Mouse (Mus musculus): ENCODE results near the gene Pias3. TPM values are rescaled to one million over a fixed set of nuclear protein-coding genes. Genes with fewer than 3 reads are reported as not detected.
"Not testable (repeated sequence)": the region's sequence is repeated elsewhere in the genome, so short reads cannot be mapped to it uniquely, and the experiment has no call there.

Pias3 gene
- polyA plus RNA-seq, 1 experiment from 2014 or later, result 33.9 TPM

- Histone ChIP-seq H3K27me3 (no peaks in the 10 kb centered on the region), H3K9ac (replicated peaks) (no peak overlapping the region), H3K9me3 (no peaks in the 10 kb centered on the region), H3K4me1 (replicated peaks) (0 out of 2 replicates have a peak, but pooled peaks cover 4% of the 10 kb centered on the region), H3K27ac (no peak overlapping the region), H3K36me3 (no peaks in the 10 kb centered on the region), H3K4me3 (replicated peaks) (no peak overlapping the region), H3K4me2 (replicated peaks) (no peak overlapping the region)
- 63% methylated on average over 1 of the region's 1 CpGs for WGBS
- no peak for ATAC-seq
Observed at GRCm38 (mm10) chr3:96737013-96737740, 41.0 kb downstream of the Pias3 start.

- no peak overlapping the region for H3K27ac ChIP-seq
- no peak overlapping the region for H3K4me3 ChIP-seq (replicated peaks)
- 91% methylated on average over 1 of the region's 1 CpGs for WGBS
- no peaks in the 10 kb centered on the region for H3K36me3 ChIP-seq
- no peak overlapping the region for H3K9ac ChIP-seq (replicated peaks)
- no peak for ATAC-seq
- 0 out of 2 replicates have a peak, but pooled peaks cover 4% of the 10 kb centered on the region for H3K4me1 ChIP-seq (replicated peaks)
- H3K27me3 ChIP-seq, result no peaks in the 10 kb centered on the region
- no peaks in the 10 kb centered on the region for H3K9me3 ChIP-seq
- no peak overlapping the region for H3K4me2 ChIP-seq (replicated peaks)
Observed at GRCm38 (mm10) chr3:96737995-96738394, 41.8 kb downstream of the Pias3 start.

GRCm38 (mm10) chr3:96740279-96740678, 44.1 kb downstream of the Pias3 start:
- not testable (repeated sequence) for H3K9ac ChIP-seq (replicated peaks); H3K27me3 ChIP-seq; H3K4me2 ChIP-seq (replicated peaks); H3K9me3 ChIP-seq; H3K27ac ChIP-seq; ATAC-seq; H3K4me3 ChIP-seq (replicated peaks); H3K36me3 ChIP-seq; H3K4me1 ChIP-seq (replicated peaks)

GRCm38 (mm10) chr3:96744348-96744747, 48.2 kb downstream of the Pias3 start:
- H3K9me3 ChIP-seq, result no peaks in the 10 kb centered on the region
- H3K36me3 ChIP-seq, result no peaks in the 10 kb centered on the region
- no peak overlapping the region for H3K4me2 ChIP-seq (replicated peaks)
- no peaks in the 10 kb centered on the region for H3K27me3 ChIP-seq
- H3K4me1 ChIP-seq (replicated peaks), result no peaks in the 10 kb centered on the region
- ATAC-seq, result no peak
- WGBS, result 99% methylated on average over 3 of the region's 3 CpGs
- no peak overlapping the region for H3K4me3 ChIP-seq (replicated peaks)
- H3K9ac ChIP-seq (replicated peaks), result no peak overlapping the region
- H3K27ac ChIP-seq, result no peak overlapping the region

- H3K9me3 ChIP-seq, result no peaks in the 10 kb centered on the region
- H3K36me3 ChIP-seq, result no peaks in the 10 kb centered on the region
- no peak for ATAC-seq
- no peak overlapping the region for H3K4me2 ChIP-seq (replicated peaks)
- H3K4me1 ChIP-seq (replicated peaks), result no peaks in the 10 kb centered on the region
- H3K27me3 ChIP-seq, result no peaks in the 10 kb centered on the region
- H3K4me3 ChIP-seq (replicated peaks), result no peak overlapping the region
- H3K27ac ChIP-seq, result no peak overlapping the region
- WGBS, result 85% methylated on average over 1 of the region's 1 CpGs
- H3K9ac ChIP-seq (replicated peaks), result no peak overlapping the region
Observed at GRCm38 (mm10) chr3:96746829-96747228, 50.6 kb downstream of the Pias3 start.

Other genes with a start within 250 kb of the Pias3 start
- not detected in 2 replicates for gene BC107364, start 244.1 kb upstream of the Pias3 start, polyA plus RNA-seq (2015; fragmentation: Nextera tagmentation; extraction: Ambion mirVana)
- gene Hfe2, start 171.2 kb upstream of the Pias3 start, polyA plus RNA-seq (2015; fragmentation: Nextera tagmentation; extraction: Ambion mirVana), result 0.62 and 0.76 TPM in 2 replicates
- gene Txnip, start 138.4 kb upstream of the Pias3 start, polyA plus RNA-seq (2015; fragmentation: Nextera tagmentation; extraction: Ambion mirVana), result 52.2 and 57.6 TPM in 2 replicates
- gene Gm16253, start 119.4 kb upstream of the Pias3 start, polyA plus RNA-seq (2015; fragmentation: Nextera tagmentation; extraction: Ambion mirVana), result 0.81 and 1.7 TPM in 2 replicates
- gene Polr3gl, start 102.2 kb upstream of the Pias3 start, polyA plus RNA-seq (2015; fragmentation: Nextera tagmentation; extraction: Ambion mirVana), result 41.1 and 42.0 TPM in 2 replicates
- gene Ankrd34a, start 99.7 kb upstream of the Pias3 start, polyA plus RNA-seq (2015; fragmentation: Nextera tagmentation; extraction: Ambion mirVana), result 5.3 and 6.5 TPM in 2 replicates
- 5.7 and 6.2 TPM in 2 replicates for gene Lix1l, start 95.2 kb upstream of the Pias3 start, polyA plus RNA-seq (2015; fragmentation: Nextera tagmentation; extraction: Ambion mirVana)
- gene Rbm8a, start 66.5 kb upstream of the Pias3 start, polyA plus RNA-seq (2015; fragmentation: Nextera tagmentation; extraction: Ambion mirVana), result 147 TPM in 2 replicates
- 52.0 and 52.6 TPM in 2 replicates for gene Pex11b, start 61.0 kb upstream of the Pias3 start, polyA plus RNA-seq (2015; fragmentation: Nextera tagmentation; extraction: Ambion mirVana)
- 0.15 and 0.16 TPM in 2 replicates for gene Gm42957, start 60.9 kb upstream of the Pias3 start, polyA plus RNA-seq (2015; fragmentation: Nextera tagmentation; extraction: Ambion mirVana)
- gene Itga10, start 50.8 kb upstream of the Pias3 start, polyA plus RNA-seq (2015; fragmentation: Nextera tagmentation; extraction: Ambion mirVana), result 0.71 and 0.81 TPM in 2 replicates
- 0.58 and 0.59 TPM in 2 replicates for gene Ankrd35, start 26.3 kb upstream of the Pias3 start, polyA plus RNA-seq (2015; fragmentation: Nextera tagmentation; extraction: Ambion mirVana)
- gene Nudt17, start 12.2 kb downstream of the Pias3 start, polyA plus RNA-seq (2015; fragmentation: Nextera tagmentation; extraction: Ambion mirVana), result 10.1 and 10.6 TPM in 2 replicates
- 38.4 and 38.8 TPM in 2 replicates for gene Polr3c, start 31.2 kb downstream of the Pias3 start, polyA plus RNA-seq (2015; fragmentation: Nextera tagmentation; extraction: Ambion mirVana)
- 76.2 and 80.2 TPM in 2 replicates for gene Rnf115, start 31.3 kb downstream of the Pias3 start, polyA plus RNA-seq (2015; fragmentation: Nextera tagmentation; extraction: Ambion mirVana)
- gene Pdzk1, start 132.9 kb downstream of the Pias3 start, polyA plus RNA-seq (2015; fragmentation: Nextera tagmentation; extraction: Ambion mirVana), result 0.14 TPM in 1 of 2 replicates, not detected in the other
- 0.14 and 0.17 TPM in 2 replicates for gene Cd160, start 133.0 kb downstream of the Pias3 start, polyA plus RNA-seq (2015; fragmentation: Nextera tagmentation; extraction: Ambion mirVana)
- gene Gja5, start 208.3 kb downstream of the Pias3 start, polyA plus RNA-seq (2015; fragmentation: Nextera tagmentation; extraction: Ambion mirVana), result 3.1 and 3.6 TPM in 2 replicates
- 34.8 and 37.0 TPM in 2 replicates for gene Gpr89, start 209.0 kb downstream of the Pias3 start, polyA plus RNA-seq (2015; fragmentation: Nextera tagmentation; extraction: Ambion mirVana)
- gene Gja8, start 229.6 kb downstream of the Pias3 start, polyA plus RNA-seq (2015; fragmentation: Nextera tagmentation; extraction: Ambion mirVana), result 0.04 TPM in 1 of 2 replicates, not detected in the other

All from midbrain, embryonic 13.5 days (tissue).